Mouse (Mus musculus): ENCODE measurements around the gene Cog7.

The Cog7 gene

GRCm38 (mm10) chr7:121981307-121981871 lies at the start of gene Cog7:
TSS of gene Cog7 (minus strand) at chr7:121981711.
- H3K36me3 ChIP-seq (ENCODE audit: insufficient read depth, low read length): peaks cover 23% of the 10 kb centered on the region
- H3K4me3 ChIP-seq (replicated peaks; ENCODE audit: low read length): peak within 1 kb of the TSS; percentile 84
- no peaks in the 10 kb centered on the region for H3K9me3 ChIP-seq (ENCODE audit: low read length)
- no peak for TF ChIP-seq NANOG (IDR thresholded peaks at IDR 0.05; ENCODE audit: borderline replicate concordance, low read length)
- TF ChIP-seq POU5F1 (IDR thresholded peaks at IDR 0.05; ENCODE audit: borderline replicate concordance, low read length): no peak
- no peak for TF ChIP-seq CTCF (conservative IDR thresholded peaks at IDR 0.05; ENCODE audit: low read length)
- peaks cover 10% of the 10 kb centered on the region for H3K4me1 ChIP-seq (replicated peaks; ENCODE audit: low read depth, low read length)
- H3K27me3 ChIP-seq (ENCODE audit: insufficient read depth, low read length): no peaks in the 10 kb centered on the region

GRCm38 (mm10) chr7:122022131-122022530 lies 40.6 kb upstream of the Cog7 start:
- H3K36me3 ChIP-seq (ENCODE audit: insufficient read depth, low read length): peaks cover 11% of the 10 kb centered on the region
- H3K4me1 ChIP-seq (replicated peaks; ENCODE audit: low read depth, low read length): peaks cover 36% of the 10 kb centered on the region
- H3K4me3 ChIP-seq (replicated peaks; ENCODE audit: low read length): no peak overlapping the region
- TF ChIP-seq NANOG (IDR thresholded peaks at IDR 0.05; ENCODE audit: borderline replicate concordance, low read length) (no peak), CTCF (conservative IDR thresholded peaks at IDR 0.05; ENCODE audit: low read length) (no peak), POU5F1 (IDR thresholded peaks at IDR 0.05; ENCODE audit: borderline replicate concordance, low read length) (no peak)
- H3K27me3 ChIP-seq (ENCODE audit: insufficient read depth, low read length): no peaks in the 10 kb centered on the region
- H3K9me3 ChIP-seq (ENCODE audit: low read length): no peaks in the 10 kb centered on the region

- no peaks in the 10 kb centered on the region for H3K9me3 ChIP-seq (ENCODE audit: low read length)
These were observed 39.3 kb upstream of the Cog7 start, which contains the start of gene Gga2 for GRCm38 (mm10) chr7:122020667-122021354. TSS of gene Gga2 (minus strand) at chr7:122021222.

GRCm38 (mm10) chr7:122020273-122020666 lies 38.8 kb upstream of the Cog7 start:
- Histone ChIP-seq H3K27me3 (ENCODE audit: insufficient read depth, low read length) (no peaks in the 10 kb centered on the region), H3K9me3 (ENCODE audit: low read length) (no peaks in the 10 kb centered on the region), H3K4me3 (replicated peaks; ENCODE audit: low read length) (peak overlapping the region; percentile 93), H3K4me1 (replicated peaks; ENCODE audit: low read depth, low read length) (peaks cover 55% of the 10 kb centered on the region), H3K36me3 (ENCODE audit: insufficient read depth, low read length) (peaks cover 23% of the 10 kb centered on the region)
- TF ChIP-seq CTCF (conservative IDR thresholded peaks at IDR 0.05; ENCODE audit: low read length) (no peak), NANOG (IDR thresholded peaks at IDR 0.05; ENCODE audit: borderline replicate concordance, low read length) (no peak), POU5F1 (IDR thresholded peaks at IDR 0.05; ENCODE audit: borderline replicate concordance, low read length) (no peak)

More at GRCm38 (mm10) chr7:122020667-122021354, 39.3 kb upstream of the Cog7 start, which contains the start of gene Gga2:
- no peaks in the 10 kb centered on the region for H3K27me3 ChIP-seq (ENCODE audit: insufficient read depth, low read length)
- peaks cover 19% of the 10 kb centered on the region for H3K36me3 ChIP-seq (ENCODE audit: insufficient read depth, low read length)
- TF ChIP-seq NANOG (IDR thresholded peaks at IDR 0.05; ENCODE audit: borderline replicate concordance, low read length) (no peak), POU5F1 (IDR thresholded peaks at IDR 0.05; ENCODE audit: borderline replicate concordance, low read length) (no peak), CTCF (conservative IDR thresholded peaks at IDR 0.05; ENCODE audit: low read length) (no peak)
- H3K4me3 ChIP-seq (replicated peaks; ENCODE audit: low read length): peak within 1 kb of the TSS; percentile 93
- peaks cover 49% of the 10 kb centered on the region for H3K4me1 ChIP-seq (replicated peaks; ENCODE audit: low read depth, low read length)

GRCm38 (mm10) chr7:122018978-122019377 lies 37.5 kb upstream of the Cog7 start:
- TF ChIP-seq NANOG (IDR thresholded peaks at IDR 0.05; ENCODE audit: borderline replicate concordance, low read length): no peak
- TF ChIP-seq POU5F1 (IDR thresholded peaks at IDR 0.05; ENCODE audit: borderline replicate concordance, low read length): no peak
- TF ChIP-seq CTCF (conservative IDR thresholded peaks at IDR 0.05; ENCODE audit: low read length): no peak
- H3K36me3 ChIP-seq (ENCODE audit: insufficient read depth, low read length): peaks cover 24% of the 10 kb centered on the region
- H3K4me3 ChIP-seq (replicated peaks; ENCODE audit: low read length): peak overlapping the region; percentile 93
- peaks cover 68% of the 10 kb centered on the region for H3K4me1 ChIP-seq (replicated peaks; ENCODE audit: low read depth, low read length)
- H3K9me3 ChIP-seq (ENCODE audit: low read length): no peaks in the 10 kb centered on the region
- no peaks in the 10 kb centered on the region for H3K27me3 ChIP-seq (ENCODE audit: insufficient read depth, low read length)

GRCm38 (mm10) chr7:122018247-122018646 lies 36.7 kb upstream of the Cog7 start:
- TF ChIP-seq CTCF (conservative IDR thresholded peaks at IDR 0.05; ENCODE audit: low read length) (no peak), NANOG (IDR thresholded peaks at IDR 0.05; ENCODE audit: borderline replicate concordance, low read length) (no peak), POU5F1 (IDR thresholded peaks at IDR 0.05; ENCODE audit: borderline replicate concordance, low read length) (no peak)
- H3K36me3 ChIP-seq (ENCODE audit: insufficient read depth, low read length): peaks cover 31% of the 10 kb centered on the region

GRCm38 (mm10) chr7:122015734-122016133 lies 34.2 kb upstream of the Cog7 start:
- peaks cover 83% of the 10 kb centered on the region for H3K4me1 ChIP-seq (replicated peaks; ENCODE audit: low read depth, low read length)
- H3K4me3 ChIP-seq (replicated peaks; ENCODE audit: low read length): peak overlapping the region; percentile 52
- H3K27me3 ChIP-seq (ENCODE audit: insufficient read depth, low read length): no peaks in the 10 kb centered on the region
- no peaks in the 10 kb centered on the region for H3K9me3 ChIP-seq (ENCODE audit: low read length)
- H3K36me3 ChIP-seq (ENCODE audit: insufficient read depth, low read length): peaks cover 56% of the 10 kb centered on the region
- TF ChIP-seq POU5F1 (IDR thresholded peaks at IDR 0.05; ENCODE audit: borderline replicate concordance, low read length): no peak
- no peak for TF ChIP-seq NANOG (IDR thresholded peaks at IDR 0.05; ENCODE audit: borderline replicate concordance, low read length)
- TF ChIP-seq CTCF (conservative IDR thresholded peaks at IDR 0.05; ENCODE audit: low read length): no peak

More at GRCm38 (mm10) chr7:122018247-122018646, 36.7 kb upstream of the Cog7 start:
- Histone ChIP-seq H3K9me3 (ENCODE audit: low read length) (no peaks in the 10 kb centered on the region), H3K4me3 (replicated peaks; ENCODE audit: low read length) (peak overlapping the region; percentile 93), H3K4me1 (replicated peaks; ENCODE audit: low read depth, low read length) (peaks cover 75% of the 10 kb centered on the region), H3K27me3 (ENCODE audit: insufficient read depth, low read length) (no peaks in the 10 kb centered on the region)

GRCm38 (mm10) chr7:122015105-122015504 lies 33.6 kb upstream of the Cog7 start:
- H3K27me3 ChIP-seq (ENCODE audit: insufficient read depth, low read length): no peaks in the 10 kb centered on the region
- TF ChIP-seq NANOG (IDR thresholded peaks at IDR 0.05; ENCODE audit: borderline replicate concordance, low read length) (no peak), CTCF (conservative IDR thresholded peaks at IDR 0.05; ENCODE audit: low read length) (no peak), POU5F1 (IDR thresholded peaks at IDR 0.05; ENCODE audit: borderline replicate concordance, low read length) (no peak)
- H3K4me3 ChIP-seq (replicated peaks; ENCODE audit: low read length): peak overlapping the region; percentile 52
- H3K36me3 ChIP-seq (ENCODE audit: insufficient read depth, low read length): peaks cover 63% of the 10 kb centered on the region
- H3K9me3 ChIP-seq (ENCODE audit: low read length): no peaks in the 10 kb centered on the region
- peaks cover 80% of the 10 kb centered on the region for H3K4me1 ChIP-seq (replicated peaks; ENCODE audit: low read depth, low read length)

Data from E14TG2a.4 (cell line).